Mouse (Mus musculus) heart, embryonic 13.5 days (tissue): ENCODE data around the gene Top3a. TPM values are rescaled to one million over a fixed set of nuclear protein-coding genes. Genes with fewer than 3 reads are reported as not detected.
A peak's percentile ranks its signal among the peaks of the same experiment; 100 is the strongest.

Experiments
- ATAC-seq: fragments of 200-750 bp; cut with Nextera tagmentation; 2 replicates; pipeline ENCODE4 v1.8.0; 2017; ENCODE audit warnings: moderate TSS enrichment; ENCODE audit not compliant: insufficient number of reproducible peaks, low FRiP score, low TSS enrichment; ENCODE audit errors: extremely low read depth
- H3K27ac ChIP-seq: fragments of 300-500 bp; sonication (generic); replicated peaks from 2 replicates; pipeline ENCODE4 v1.5.1; 2015; ENCODE audit warnings: moderate library complexity, mild to moderate bottlenecking, inconsistent platforms
- H3K27me3 ChIP-seq: fragments of 300-500 bp; sonication (generic); replicated peaks from 2 replicates; pipeline ENCODE4 v1.6.1; 2015; ENCODE audit warnings: mild to moderate bottlenecking, inconsistent platforms
- H3K36me3 ChIP-seq: fragments of 300-500 bp; sonication (generic); 2 replicates; pipeline ENCODE4 v1.6.1; 2015; ENCODE audit warnings: mild to moderate bottlenecking, inconsistent platforms
- H3K4me1 ChIP-seq: fragments of 300-500 bp; sonication (generic); 2 replicates; pipeline ENCODE4 v1.6.1; 2015; ENCODE audit warnings: inconsistent platforms
- H3K4me2 ChIP-seq: fragments of 300-500 bp; sonication (generic); 2 replicates; pipeline ENCODE4 v1.6.1; 2015; ENCODE audit warnings: inconsistent platforms, mild to moderate bottlenecking, moderate library complexity
- H3K4me3 ChIP-seq: fragments of 300-500 bp; sonication (generic); 2 replicates; pipeline ENCODE4 v1.5.1; 2015; ENCODE audit warnings: moderate library complexity, mild to moderate bottlenecking, inconsistent platforms
- H3K9ac ChIP-seq: fragments of 300-500 bp; sonication (generic); 2 replicates; pipeline ENCODE4 v1.6.1; 2015; ENCODE audit warnings: inconsistent platforms, mild to moderate bottlenecking, moderate library complexity
- H3K9me3 ChIP-seq: fragments of 300-500 bp; sonication (generic); 2 replicates; pipeline ENCODE4 v1.6.1; 2016; ENCODE audit warnings: inconsistent platforms
- WGBS: fragments of 180-500 bp; shearing (Covaris S2); methylation state at CpG from one replicate; pipeline ENCODE4 v1.1.7; 2015; ENCODE audit warnings: mixed read lengths; 5-methylcytosine and 5-hydroxymethylcytosine counted together
- polyA plus RNA-seq: library from polyadenylated mRNA; unstranded; fragments of >200 nt; fragmentation: Nextera tagmentation; extraction: Ambion mirVana; gene quantifications from 2 replicates; pipeline ENCODE4 v1.2.1, GENCODE M21; 2015

Gene Top3a
- polyA plus RNA-seq, 1 experiment from 2014 or later = 11.0 TPM

DNA sequence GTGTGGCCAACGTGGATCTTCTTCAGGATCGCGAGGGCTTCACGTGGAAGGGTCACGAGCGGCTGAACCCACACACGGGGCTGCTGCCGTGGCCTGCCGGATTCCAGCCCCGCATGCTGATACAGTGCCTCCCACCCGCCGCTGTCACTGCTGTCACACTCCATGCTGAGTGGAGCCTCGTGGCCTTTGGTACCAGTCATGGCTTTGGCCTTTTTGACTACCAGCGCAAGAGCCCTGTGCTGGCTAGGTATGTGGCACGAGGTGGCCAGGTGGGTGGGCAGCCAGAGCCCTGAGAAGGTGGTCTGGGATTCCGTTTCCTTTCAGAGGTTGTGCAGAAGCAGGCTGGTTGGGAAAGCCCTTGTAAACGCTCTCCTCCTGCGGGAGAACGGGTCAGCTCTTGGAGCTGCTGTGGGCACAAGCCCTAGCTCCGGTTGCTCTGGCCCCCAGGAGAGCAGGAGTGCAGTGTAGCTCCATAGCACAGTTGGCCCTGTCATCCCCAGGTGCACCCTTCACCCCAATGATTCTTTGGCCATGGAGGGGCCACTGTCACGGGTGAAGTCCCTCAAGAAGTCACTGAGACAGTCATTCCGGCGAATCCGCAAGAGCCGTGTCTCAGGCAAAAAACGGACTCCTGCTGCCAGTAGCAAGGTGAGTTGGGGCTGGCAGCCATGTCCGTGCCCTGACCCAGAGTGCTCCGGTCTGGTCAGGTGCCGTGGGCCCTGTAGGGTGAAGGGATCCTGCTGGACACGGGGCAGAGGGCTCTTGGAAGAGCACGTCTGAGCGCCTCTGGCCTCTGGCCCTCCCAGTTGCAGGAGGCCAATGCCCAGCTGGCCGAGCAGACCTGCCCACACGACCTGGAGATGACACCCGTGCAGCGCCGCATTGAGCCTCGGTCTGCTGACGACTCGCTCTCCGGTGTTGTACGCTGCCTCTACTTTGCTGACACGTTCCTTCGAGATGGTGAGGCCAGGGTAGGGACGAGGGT, 67.4 kb downstream of the Top3a start:
- Histone ChIP-seq H3K27me3 (no peaks in the 10 kb centered on the region), H3K4me2 (no peak overlapping the region), H3K36me3 (peaks cover 100% of the 10 kb centered on the region), H3K4me3 (no peak overlapping the region), H3K9ac (no peak overlapping the region), H3K9me3 (no peaks in the 10 kb centered on the region), H3K4me1 (peaks cover 12% of the 10 kb centered on the region), H3K27ac (no peak overlapping the region)
- 92% methylated on average over 45 of the region's 45 CpGs for whole genome bisulfite sequencing
- no peak for ATAC-seq

DNA sequence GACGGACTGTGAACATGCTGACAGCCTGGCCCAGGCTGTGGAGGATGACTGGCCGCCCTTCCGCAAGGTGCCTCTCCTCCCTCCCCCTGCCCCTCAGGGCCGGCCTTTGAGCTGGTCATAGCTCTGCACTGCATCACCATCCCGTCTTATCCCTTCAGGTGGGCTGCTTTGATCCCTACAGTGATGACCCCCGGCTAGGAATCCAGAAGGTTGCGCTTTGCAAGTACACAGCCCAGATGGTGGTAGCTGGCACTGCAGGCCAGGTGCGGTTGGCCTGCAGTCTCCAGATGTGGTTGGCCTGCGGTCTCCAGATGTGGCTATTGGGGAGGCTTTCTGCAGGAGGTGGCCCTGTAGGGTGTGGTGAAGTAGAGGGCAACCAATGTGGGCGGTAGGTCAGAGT, 68.5 kb downstream of the Top3a start:
- H3K36me3 ChIP-seq = peaks cover 100% of the 10 kb centered on the region
- no peak overlapping the region for H3K4me2 ChIP-seq
- H3K4me3 ChIP-seq = no peak overlapping the region
- peaks cover 12% of the 10 kb centered on the region for H3K4me1 ChIP-seq
- no peak for ATAC-seq
- no peaks in the 10 kb centered on the region for H3K27me3 ChIP-seq
- H3K9ac ChIP-seq = no peak overlapping the region
- H3K9me3 ChIP-seq = no peaks in the 10 kb centered on the region
- H3K27ac ChIP-seq = no peak overlapping the region
- 88% methylated on average over 10 of the region's 10 CpGs for WGBS

DNA sequence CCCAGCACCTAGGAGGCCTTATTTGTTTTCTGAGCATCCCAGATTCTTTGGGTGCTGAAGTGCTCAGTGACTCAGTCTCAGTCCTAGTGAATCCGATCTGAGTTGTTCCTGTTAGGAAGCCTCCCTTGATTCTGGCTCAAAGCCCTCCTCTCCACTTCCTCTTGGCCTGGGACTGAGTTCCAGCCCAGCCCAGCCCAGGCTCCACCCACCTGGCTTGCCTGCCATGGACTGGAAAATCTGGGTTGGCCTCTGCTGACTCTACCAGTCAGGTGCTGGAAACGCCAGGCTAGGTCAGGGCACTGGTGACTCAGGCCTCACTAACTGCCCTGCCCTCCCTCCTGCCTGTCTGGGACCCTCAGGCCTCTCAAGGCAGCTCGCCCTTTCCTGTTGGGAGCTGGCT, 69.5 kb downstream of the Top3a start:
- 43% methylated on average over 3 of the region's 3 CpGs for WGBS
- Histone ChIP-seq H3K27ac (peak overlapping the region; percentile 62), H3K9ac (no peak overlapping the region), H3K4me2 (no peak overlapping the region), H3K27me3 (no peaks in the 10 kb centered on the region), H3K36me3 (peaks cover 95% of the 10 kb centered on the region), H3K4me3 (no peak overlapping the region), H3K4me1 (peaks cover 19% of the 10 kb centered on the region), H3K9me3 (no peaks in the 10 kb centered on the region)
- ATAC-seq = no peak

DNA sequence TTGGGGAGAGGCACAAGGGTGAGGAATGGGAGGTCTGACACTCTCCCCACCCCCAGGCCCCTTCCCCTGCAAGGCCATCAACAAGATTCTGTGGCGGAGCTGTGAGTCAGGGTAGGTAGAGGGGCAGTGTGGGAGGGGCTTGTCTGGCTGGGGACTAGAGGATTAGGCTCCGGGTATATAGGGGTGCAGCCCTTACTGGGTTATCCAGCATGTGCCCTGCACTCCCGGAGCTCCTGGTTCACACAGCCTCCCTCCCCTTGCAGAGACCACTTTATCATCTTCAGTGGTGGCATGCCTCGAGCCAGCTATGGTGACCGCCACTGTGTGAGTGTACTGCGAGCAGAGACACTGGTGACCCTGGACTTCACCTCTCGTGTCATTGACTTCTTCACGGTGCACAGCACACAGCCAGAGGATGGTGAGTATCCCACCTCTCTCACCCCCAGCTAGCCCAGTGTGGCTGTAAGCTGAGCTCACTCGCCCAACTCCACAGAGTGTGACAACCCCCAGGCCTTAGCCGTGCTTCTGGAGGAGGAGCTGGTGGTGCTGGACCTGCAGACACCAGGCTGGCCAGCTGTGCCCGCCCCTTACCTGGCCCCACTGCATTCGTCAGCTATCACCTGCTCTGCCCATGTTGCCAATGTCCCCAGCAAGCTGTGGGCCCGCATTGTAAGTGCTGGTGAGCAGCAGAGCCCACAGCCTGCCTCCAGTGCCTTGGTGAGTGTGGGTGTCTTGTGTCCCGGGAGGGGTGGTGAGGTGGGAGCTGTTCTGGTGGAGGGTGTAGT, 70.3 kb downstream of the Top3a start:
- H3K9me3 ChIP-seq = no peaks in the 10 kb centered on the region
- peaks cover 26% of the 10 kb centered on the region for H3K4me1 ChIP-seq
- no peak overlapping the region for H3K4me3 ChIP-seq
- 83% methylated on average over 14 of the region's 14 CpGs for WGBS
- no peak for ATAC-seq
- peaks cover 93% of the 10 kb centered on the region for H3K36me3 ChIP-seq
- peak overlapping the region; percentile 37; the same call in 1 of the 2 replicates for H3K9ac ChIP-seq
- H3K4me2 ChIP-seq = no peak overlapping the region
- H3K27ac ChIP-seq = peak overlapping the region; percentile 42; the same call in 1 of the 2 replicates
- no peaks in the 10 kb centered on the region for H3K27me3 ChIP-seq

DNA sequence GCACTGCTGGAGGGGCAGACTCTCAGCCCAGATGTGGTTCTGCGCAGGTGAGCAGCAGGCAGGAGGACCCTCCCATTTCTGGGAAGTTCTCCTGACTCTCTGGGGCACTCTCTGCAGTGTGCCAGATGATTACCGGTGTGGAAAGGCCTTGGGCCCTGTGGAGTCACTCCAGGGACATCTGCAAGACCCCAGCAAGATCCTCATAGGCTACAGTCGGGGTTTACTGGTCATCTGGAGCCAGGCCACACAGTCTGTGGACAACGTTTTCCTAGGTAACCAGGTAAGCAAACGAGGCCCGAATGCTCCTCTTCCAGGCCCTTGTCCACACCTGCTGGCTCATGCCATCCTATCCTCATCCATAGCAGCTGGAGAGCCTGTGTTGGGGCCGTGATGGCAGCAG, 71.1 kb downstream of the Top3a start:
- 91% methylated on average over 7 of the region's 7 CpGs for WGBS
- Histone ChIP-seq H3K9me3 (no peaks in the 10 kb centered on the region), H3K4me2 (no peak overlapping the region), H3K4me1 (peaks cover 33% of the 10 kb centered on the region), H3K4me3 (no peak overlapping the region), H3K27me3 (no peaks in the 10 kb centered on the region), H3K27ac (no peak overlapping the region), H3K36me3 (peaks cover 85% of the 10 kb centered on the region), H3K9ac (no peak overlapping the region)
- no peak for ATAC-seq

DNA sequence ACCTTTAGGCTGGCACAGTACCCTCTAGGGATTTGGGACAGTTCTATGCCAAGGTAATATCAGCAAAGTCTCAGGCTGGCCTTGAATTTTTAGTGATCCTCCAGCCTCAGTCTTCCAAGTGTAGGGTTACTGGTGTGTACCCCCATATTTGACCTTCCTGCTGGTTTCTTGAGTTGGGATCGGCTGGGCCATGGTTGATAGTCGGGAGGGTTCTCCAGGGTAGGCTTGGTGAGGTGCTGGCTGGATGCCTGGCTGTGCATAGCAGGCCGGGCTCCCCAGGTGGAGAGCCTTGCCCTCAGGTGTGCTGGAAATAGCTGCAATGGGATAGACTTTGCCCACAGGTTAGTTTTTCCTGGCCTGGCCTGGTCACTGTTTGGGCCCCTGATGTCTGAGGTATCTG, 71.9 kb downstream of the Top3a start:
- Histone ChIP-seq H3K4me2 (no peak overlapping the region), H3K9ac (no peak overlapping the region), H3K27ac (no peak overlapping the region), H3K4me1 (peaks cover 41% of the 10 kb centered on the region), H3K9me3 (no peaks in the 10 kb centered on the region), H3K36me3 (peaks cover 76% of the 10 kb centered on the region), H3K4me3 (no peak overlapping the region), H3K27me3 (no peaks in the 10 kb centered on the region)
- no peak for ATAC-seq
- 88% methylated on average over 3 of the region's 3 CpGs for WGBS

DNA sequence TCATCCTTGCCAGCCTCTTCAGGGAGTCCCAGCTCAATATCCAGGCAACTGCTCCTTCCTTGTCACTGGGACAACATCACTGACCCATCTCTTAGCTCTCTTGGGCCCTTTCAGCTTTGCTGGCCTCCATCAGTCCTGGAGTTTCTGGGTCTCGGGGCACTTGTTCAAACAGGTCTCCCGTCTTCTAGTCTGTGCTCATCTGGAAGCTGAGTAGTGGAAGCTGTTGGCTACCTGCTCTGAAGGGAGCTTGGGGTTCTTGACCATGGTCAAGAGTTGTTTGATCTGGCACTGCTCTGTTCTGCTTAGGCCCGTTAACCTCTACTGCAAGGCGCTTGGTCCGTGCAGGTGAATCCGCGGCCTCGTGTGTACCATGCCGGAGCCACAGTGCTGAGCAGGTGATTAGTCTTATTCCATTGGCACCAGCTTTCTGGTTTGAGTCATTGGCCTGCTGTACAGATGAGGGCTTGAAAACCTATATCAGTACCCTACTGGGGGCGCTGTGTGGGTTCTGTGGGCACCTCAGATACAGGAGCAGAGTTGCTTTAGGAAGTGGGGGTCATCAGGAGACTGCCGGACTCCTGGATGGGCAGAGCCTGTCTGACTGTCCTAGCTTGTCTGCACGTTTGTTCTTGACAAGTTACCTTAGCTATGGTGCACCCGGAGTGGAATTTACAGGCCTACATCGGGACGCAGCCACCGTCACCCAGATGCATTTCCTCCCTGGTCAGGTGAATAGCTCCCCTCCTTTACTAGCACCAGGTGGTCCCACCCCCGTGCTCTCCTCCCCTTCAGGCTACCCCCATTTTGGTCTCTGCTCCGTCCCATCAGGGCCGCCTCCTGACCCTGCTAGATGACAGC, 72.9 kb downstream of the Top3a start:
- Histone ChIP-seq H3K27ac (no peak overlapping the region), H3K36me3 (peaks cover 66% of the 10 kb centered on the region), H3K9me3 (no peaks in the 10 kb centered on the region), H3K9ac (no peak overlapping the region), H3K4me3 (no peak overlapping the region), H3K4me2 (no peak overlapping the region), H3K27me3 (no peaks in the 10 kb centered on the region), H3K4me1 (peaks cover 43% of the 10 kb centered on the region)
- ATAC-seq = no peak
- 90% methylated on average over 19 of the region's 19 CpGs for WGBS

DNA sequence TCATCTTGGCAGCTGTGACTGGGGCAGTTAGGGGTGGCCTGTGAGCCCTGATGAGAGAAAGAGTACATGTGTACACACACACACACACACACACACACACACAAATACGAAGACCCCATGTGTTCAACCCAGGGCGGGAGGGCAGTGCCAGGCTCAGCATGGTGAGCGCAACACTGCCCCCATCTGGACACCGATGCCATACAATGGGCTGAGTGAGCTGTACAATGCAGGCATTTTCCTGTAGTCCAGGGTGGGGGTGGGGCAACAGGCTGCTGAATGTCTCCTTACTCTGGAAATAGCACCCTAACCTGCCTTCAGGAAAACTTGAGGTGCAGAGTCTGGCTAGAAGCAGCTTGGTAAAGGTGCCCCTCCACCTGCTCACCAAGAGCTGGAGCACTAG, 74.0 kb downstream of the Top3a start:
- Histone ChIP-seq H3K27ac (no peak overlapping the region), H3K27me3 (no peaks in the 10 kb centered on the region), H3K9me3 (no peaks in the 10 kb centered on the region), H3K4me1 (peaks cover 52% of the 10 kb centered on the region), H3K36me3 (peaks cover 55% of the 10 kb centered on the region), H3K4me2 (no peak overlapping the region), H3K4me3 (no peak overlapping the region), H3K9ac (no peak overlapping the region)
- 40% methylated on average over 4 of the region's 4 CpGs for whole genome bisulfite sequencing
- ATAC-seq = no peak

DNA sequence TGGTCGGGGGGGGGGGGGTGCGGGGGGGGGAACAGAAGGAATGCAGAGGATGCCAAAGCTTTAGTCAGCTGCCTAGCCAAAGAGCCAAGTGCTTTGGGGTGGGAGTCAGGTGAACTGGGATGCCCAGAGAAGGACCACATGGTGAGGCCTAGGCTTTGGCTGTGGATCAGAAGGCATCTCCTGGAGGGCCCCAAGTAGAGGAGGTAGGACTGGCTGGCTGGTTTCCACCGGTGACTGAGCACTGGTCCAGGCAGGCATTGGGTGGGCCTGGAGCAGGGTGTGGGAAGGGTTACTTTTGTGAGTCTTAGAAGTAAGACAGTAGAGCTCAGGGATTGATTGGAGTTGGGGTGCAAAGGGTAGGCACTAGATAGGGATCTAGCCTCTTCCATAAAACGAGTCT, 75.6 kb downstream of the Top3a start:
- Histone ChIP-seq H3K9me3 (no peaks in the 10 kb centered on the region), H3K27ac (no peak overlapping the region), H3K9ac (no peak overlapping the region), H3K4me1 (peaks cover 41% of the 10 kb centered on the region), H3K36me3 (peaks cover 40% of the 10 kb centered on the region), H3K27me3 (no peaks in the 10 kb centered on the region), H3K4me2 (no peak overlapping the region), H3K4me3 (no peak overlapping the region)
- ATAC-seq = no peak
- WGBS = 67% methylated on average over 4 of the region's 4 CpGs

DNA sequence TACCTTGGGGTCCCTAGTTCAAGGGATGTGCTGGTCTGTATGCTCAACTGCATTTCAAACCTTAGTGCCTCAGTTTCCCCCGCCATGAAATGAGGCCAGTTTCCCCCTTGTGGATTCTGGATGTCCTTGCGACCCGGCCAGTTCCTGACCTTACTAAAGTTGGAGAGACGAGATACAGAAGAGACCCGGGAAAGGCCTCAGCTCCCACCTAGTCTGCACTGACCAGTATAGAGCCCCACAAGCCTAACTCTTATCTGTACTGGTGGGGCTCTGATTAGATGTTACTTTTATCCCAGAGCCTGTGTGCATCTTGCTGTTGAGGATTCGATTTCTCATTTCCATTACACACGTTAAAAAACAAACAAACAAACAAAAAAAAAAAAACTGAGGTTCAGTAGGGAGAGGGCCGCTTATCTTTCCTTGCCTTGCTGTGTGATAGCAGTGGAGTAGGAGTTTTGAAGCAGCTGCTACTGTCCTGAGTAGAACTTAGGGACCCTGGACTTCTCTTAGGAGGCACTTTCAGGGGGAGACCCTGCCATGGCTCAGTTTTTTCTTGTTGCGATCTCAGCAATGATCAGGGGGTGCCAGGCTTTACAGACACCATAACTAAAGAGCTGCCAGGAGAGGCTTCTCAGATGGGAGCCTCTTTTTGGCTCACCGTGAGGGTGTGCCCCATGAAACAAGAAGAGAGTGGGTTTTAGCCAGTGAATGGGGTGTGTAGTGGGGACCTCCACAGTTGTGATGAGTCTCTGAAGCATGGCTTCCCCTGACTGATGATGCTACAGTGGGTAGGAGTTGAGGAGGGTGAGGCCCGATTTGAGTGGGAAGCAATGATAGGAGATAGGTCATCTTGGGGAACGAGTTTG, 76.6 kb downstream of the Top3a start:
- H3K27me3 ChIP-seq = no peaks in the 10 kb centered on the region
- H3K4me1 ChIP-seq = peaks cover 41% of the 10 kb centered on the region
- H3K9me3 ChIP-seq = no peaks in the 10 kb centered on the region
- H3K4me3 ChIP-seq = peak overlapping the region; percentile 91
- WGBS = 24% methylated on average over 12 of the region's 12 CpGs
- H3K9ac ChIP-seq = peak overlapping the region; percentile 97
- no peak for ATAC-seq
- H3K27ac ChIP-seq = peak overlapping the region; percentile 93
- H3K36me3 ChIP-seq = peaks cover 29% of the 10 kb centered on the region
- peak overlapping the region; percentile 93 for H3K4me2 ChIP-seq
